Mouse (Mus musculus) CD4-positive helper T cell, adult 2 months (primary cell): ENCODE measurements around the gene Psmb3.
"Not testable (repeated sequence)": the region's sequence is repeated elsewhere in the genome, so short reads cannot be mapped to it uniquely, and the experiment has no call there.

Experiments used
- DNase-seq: peaks from one replicate; pipeline ENCODE4 v3.0.0-alpha.2; 2012; ENCODE audit warnings: low read depth, missing footprints, low spot score

The Psmb3 gene

GRCm38 (mm10) chr11:97694921-97695711 lies 8.1 kb upstream of the Psmb3 start:
- no peak for DNase-seq

GRCm38 (mm10) chr11:97695712-97696401 lies 7.3 kb upstream of the Psmb3 start:
- DNase-seq, result no peak

GRCm38 (mm10) chr11:97696669-97697068 lies 6.5 kb upstream of the Psmb3 start:
- DNase-seq, result no peak

- DNase-seq, result no peak
Measured at GRCm38 (mm10) chr11:97697199-97697890, 5.9 kb upstream of the Psmb3 start.

GRCm38 (mm10) chr11:97697891-97698529 lies 5.2 kb upstream of the Psmb3 start:
- no peak for DNase-seq

- DNase-seq, result peak; percentile 45
Measured at GRCm38 (mm10) chr11:97698741-97699611, 4.2 kb upstream of the Psmb3 start.

GRCm38 (mm10) chr11:97699626-97700002 lies 3.6 kb upstream of the Psmb3 start:
- peak; percentile 51 for DNase-seq

GRCm38 (mm10) chr11:97700003-97700745 lies 3.0 kb upstream of the Psmb3 start, which contains the start of gene Pcgf2:
TSS of gene Pcgf2 (minus strand) at chr11:97700497.
- DNase-seq, result peak; percentile 76

GRCm38 (mm10) chr11:97700746-97701580 lies 2.2 kb upstream of the Psmb3 start:
- DNase-seq, result no peak

- DNase-seq, result no peak
Measured at GRCm38 (mm10) chr11:97701581-97702392, 1.4 kb upstream of the Psmb3 start.

GRCm38 (mm10) chr11:97702393-97702745 lies 830 bp upstream of the Psmb3 start:
- DNase-seq, result peak; percentile 92

- not testable (repeated sequence) for DNase-seq
Measured at GRCm38 (mm10) chr11:97710067-97710466, 6.9 kb downstream of the Psmb3 start.

GRCm38 (mm10) chr11:97711200-97711900 lies 8.2 kb downstream of the Psmb3 start:
- no peak for DNase-seq

GRCm38 (mm10) chr11:97712286-97712685 lies 9.1 kb downstream of the Psmb3 start:
- DNase-seq, result no peak

GRCm38 (mm10) chr11:97713896-97714295 lies 10.7 kb downstream of the Psmb3 start:
- no peak for DNase-seq

- DNase-seq, result no peak
Measured at GRCm38 (mm10) chr11:97714356-97714755, 11.2 kb downstream of the Psmb3 start.

GRCm38 (mm10) chr11:97714784-97715760 lies 11.9 kb downstream of the Psmb3 start:
- DNase-seq, result no peak
